Mouse (Mus musculus) urinary bladder, adult 18-20 months (tissue): Measurements from ENCODE around the gene Gm904.
"Not testable (repeated sequence)": the region's sequence is repeated elsewhere in the genome, so short reads cannot be mapped to it uniquely, and the experiment has no call there.

Experiments used
- DNase-seq, 2 experiments: peaks; one replicate each; pipeline ENCODE4 v3.0.0; 2022; ENCODE audit warnings: low spot score in 2 of 2, mixed read lengths in 2 of 2

The Gm904 gene

DNA sequence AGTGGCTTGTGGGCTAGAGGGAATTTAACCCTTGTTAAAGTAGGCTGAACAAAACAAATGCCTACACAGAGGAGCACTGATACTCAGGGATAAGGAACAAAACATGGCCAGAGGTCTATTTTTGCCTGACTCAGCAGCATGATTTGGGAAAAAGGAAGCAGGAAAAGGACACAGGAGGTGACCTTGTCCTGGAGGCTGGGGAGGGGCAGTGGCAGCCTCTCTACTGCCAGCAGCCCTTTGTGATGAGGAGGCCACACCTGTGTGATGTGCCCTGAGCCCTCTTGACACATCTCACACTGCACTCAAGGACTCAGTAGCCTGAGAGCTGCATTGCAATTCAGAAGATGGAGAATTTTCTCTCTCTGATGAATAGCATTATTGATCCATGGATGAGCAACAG lies at the start of gene Gm904:
TSS of gene Gm904 (plus strand) at position 301 of the 400 bp plus-strand sequence.
- DNase-seq = not testable (repeated sequence)

DNA sequence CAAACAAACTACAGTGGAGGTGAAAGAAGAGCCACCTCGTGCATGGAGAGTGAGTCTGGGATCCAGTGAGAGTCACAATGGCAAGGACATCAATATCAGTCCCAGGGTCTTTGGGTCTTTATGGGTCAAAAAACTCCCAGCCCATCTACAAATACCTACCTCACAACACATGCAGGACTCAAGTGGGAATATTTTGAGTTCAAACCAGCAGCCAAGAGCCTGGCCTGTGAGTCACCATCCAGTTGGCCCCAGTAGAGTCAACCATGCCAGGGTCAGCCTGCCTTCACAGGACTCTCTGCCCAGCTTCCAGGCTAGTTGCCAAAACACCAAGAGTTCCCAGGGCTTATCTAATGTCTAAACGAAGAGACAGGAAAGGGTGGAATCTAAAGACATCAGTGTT lies 5.7 kb downstream of the Gm904 start:
- not testable (repeated sequence) for DNase-seq
